Mouse (Mus musculus) cortical plate, adult 2 months (tissue): ENCODE measurements at regions not wholly inside any gene's neighbourhood (a gene's known extent, or its start where the extent isn't known, plus 50 kb on each side); places are given as distances from the start of the nearest gene placed in this dataset.

ENCODE experiments used
- CTCF ChIP-seq: fragments of 200-500 bp; IDR thresholded peaks from 2 replicates; pipeline ENCODE4 v1.5.1; 2011; ENCODE audit warnings: mild to moderate bottlenecking, control low read depth, low read length; ENCODE audit not compliant: insufficient read depth; ENCODE audit errors: extremely low read depth
- POLR2A ChIP-seq: fragments of 200-500 bp; IDR thresholded peaks from 2 replicates; pipeline ENCODE4 v1.6.1; 2011; ENCODE audit warnings: mild to moderate bottlenecking, low read length, control low read depth; ENCODE audit not compliant: insufficient read depth; ENCODE audit errors: extremely low read depth

DNA sequence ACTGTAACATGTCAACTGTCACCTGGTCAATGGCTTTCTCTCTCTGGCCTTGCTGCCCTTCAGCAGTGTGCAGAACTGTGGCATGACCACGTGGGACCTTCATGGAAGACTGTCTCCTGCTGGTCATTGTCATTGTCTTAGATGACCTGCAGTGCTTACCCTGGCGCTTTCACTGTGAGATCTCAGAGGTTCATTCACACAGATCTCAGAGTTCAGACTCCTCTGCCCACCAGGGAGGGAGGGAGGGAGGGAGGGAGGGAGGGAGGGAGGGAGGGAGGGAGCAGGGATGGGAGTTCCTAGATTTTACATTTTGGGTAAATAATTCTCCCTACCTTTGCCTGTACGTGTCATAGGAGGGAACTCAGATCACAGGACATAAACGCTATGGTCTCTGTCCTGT is 79.6 kb upstream of the Mrps6 start:
- TF ChIP-seq POLR2A (no peak), CTCF (no peak)
